Mouse (Mus musculus): ENCODE measurements around the gene Gnao1.

The Gnao1 gene

GRCm38 (mm10) chr8:93809686-93810027 is at the start of gene Gnao1:
Gene Gnao1, plus strand, starts transcription at chr8:93809966.
- DNase-seq (ENCODE audit: low read depth), result no peak

GRCm38 (mm10) chr8:93777605-93778004 is 32.2 kb upstream of the Gnao1 start:
- no peak for DNase-seq (ENCODE audit: low read depth)

- peak; percentile 37 for DNase-seq (ENCODE audit: low read depth)
Measured at GRCm38 (mm10) chr8:93809226-93809625, 540 bp upstream of the Gnao1 start.

GRCm38 (mm10) chr8:93810028-93810858 is 477 bp downstream of the Gnao1 start:
- peak; percentile 97 for DNase-seq (ENCODE audit: low read depth)

- peak; percentile 39 for DNase-seq (ENCODE audit: low read depth)
Measured at GRCm38 (mm10) chr8:93810859-93811602, 1.3 kb downstream of the Gnao1 start.

- DNase-seq (ENCODE audit: low read depth), result peak; percentile 43
Measured at GRCm38 (mm10) chr8:93811719-93812475, 2.1 kb downstream of the Gnao1 start.

GRCm38 (mm10) chr8:93812566-93813404 is 3.0 kb downstream of the Gnao1 start:
- no peak for DNase-seq (ENCODE audit: low read depth)

GRCm38 (mm10) chr8:93813405-93813761 is 3.6 kb downstream of the Gnao1 start:
- DNase-seq (ENCODE audit: low read depth), result peak; percentile 21

- no peak for DNase-seq (ENCODE audit: low read depth)
Measured at GRCm38 (mm10) chr8:93814266-93814665, 4.5 kb downstream of the Gnao1 start.

GRCm38 (mm10) chr8:93816226-93816625 is 6.5 kb downstream of the Gnao1 start:
- DNase-seq (ENCODE audit: low read depth), result no peak

GRCm38 (mm10) chr8:93817366-93817765 is 7.6 kb downstream of the Gnao1 start:
- no peak for DNase-seq (ENCODE audit: low read depth)

- no peak for DNase-seq (ENCODE audit: low read depth)
Measured at GRCm38 (mm10) chr8:93819929-93820328, 10.2 kb downstream of the Gnao1 start.

- DNase-seq (ENCODE audit: low read depth), result no peak
Measured at GRCm38 (mm10) chr8:93821327-93821726, 11.6 kb downstream of the Gnao1 start.

GRCm38 (mm10) chr8:93825317-93825716 is 15.6 kb downstream of the Gnao1 start:
- DNase-seq (ENCODE audit: low read depth), result no peak

GRCm38 (mm10) chr8:93830626-93831025 is 20.9 kb downstream of the Gnao1 start:
- no peak for DNase-seq (ENCODE audit: low read depth)

GRCm38 (mm10) chr8:93835771-93836170 is 26.0 kb downstream of the Gnao1 start:
- DNase-seq (ENCODE audit: low read depth), result no peak

- DNase-seq (ENCODE audit: low read depth), result no peak
Measured at GRCm38 (mm10) chr8:93839113-93839512, 29.3 kb downstream of the Gnao1 start.

- DNase-seq (ENCODE audit: low read depth), result no peak
Measured at GRCm38 (mm10) chr8:93840486-93840885, 30.7 kb downstream of the Gnao1 start.

- peak; percentile 97 for DNase-seq (ENCODE audit: low read depth)
Measured at GRCm38 (mm10) chr8:93840956-93841752, 31.4 kb downstream of the Gnao1 start.

GRCm38 (mm10) chr8:93842574-93842973 is 32.8 kb downstream of the Gnao1 start:
- DNase-seq (ENCODE audit: low read depth), result no peak

Data from NIH3T3 (cell line).